Mouse (Mus musculus) liver, adult (tissue): ENCODE measurements around the gene Cers1.
A peak's percentile ranks its signal among the peaks of the same experiment; 100 is the strongest.

ENCODE experiments used
- GATA4 ChIP-seq: IDR thresholded peaks from 2 replicates; pipeline ENCODE4 v1.6.1; 2014; ENCODE audit warnings: mild to moderate bottlenecking, low read length; ENCODE audit not compliant: insufficient replicate concordance

Gene Cers1

DNA sequence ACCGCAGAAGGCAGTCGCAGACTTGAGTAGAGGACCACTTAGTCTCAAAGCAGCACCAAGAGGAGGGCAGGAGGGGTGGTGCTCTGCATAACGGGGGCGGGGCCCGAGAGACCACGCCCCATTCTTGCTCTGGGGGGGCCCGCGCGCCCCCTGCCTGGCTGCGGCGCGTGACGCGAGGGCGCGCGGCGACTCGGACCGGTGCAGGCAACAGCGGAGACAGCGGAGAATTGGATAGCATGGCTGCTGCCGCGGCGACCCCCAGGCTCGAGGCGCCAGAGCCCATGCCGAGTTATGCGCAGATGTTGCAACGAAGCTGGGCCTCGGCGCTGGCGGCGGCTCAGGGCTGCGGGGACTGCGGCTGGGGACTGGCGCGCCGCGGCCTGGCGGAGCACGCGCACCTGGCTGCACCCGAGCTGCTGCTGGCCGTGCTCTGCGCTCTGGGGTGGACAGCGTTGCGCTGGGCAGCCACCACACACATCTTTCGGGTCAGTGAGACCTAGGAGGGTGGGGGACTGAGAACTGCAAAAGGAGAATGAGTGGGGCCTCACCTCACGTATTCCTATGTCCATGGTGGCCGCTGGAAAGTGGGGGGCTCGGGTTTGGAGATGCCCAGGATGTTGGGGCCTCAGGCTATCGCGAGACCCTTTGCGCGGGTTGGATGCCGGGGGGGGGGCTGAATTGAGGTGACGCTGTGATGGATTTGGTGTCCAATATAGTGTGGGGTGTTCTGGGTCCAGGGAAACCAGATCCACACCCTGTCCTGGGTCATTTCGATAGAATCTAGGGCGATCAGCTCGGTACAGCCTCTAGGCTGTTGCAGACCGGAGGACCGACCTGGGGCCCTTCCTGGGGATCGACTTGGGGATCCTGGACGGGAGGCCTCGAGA, at the start of gene Cers1:
TSS of gene Cers1 (plus strand) at position 152 of the 887 bp plus-strand sequence.
- TF ChIP-seq GATA4: no peak

DNA sequence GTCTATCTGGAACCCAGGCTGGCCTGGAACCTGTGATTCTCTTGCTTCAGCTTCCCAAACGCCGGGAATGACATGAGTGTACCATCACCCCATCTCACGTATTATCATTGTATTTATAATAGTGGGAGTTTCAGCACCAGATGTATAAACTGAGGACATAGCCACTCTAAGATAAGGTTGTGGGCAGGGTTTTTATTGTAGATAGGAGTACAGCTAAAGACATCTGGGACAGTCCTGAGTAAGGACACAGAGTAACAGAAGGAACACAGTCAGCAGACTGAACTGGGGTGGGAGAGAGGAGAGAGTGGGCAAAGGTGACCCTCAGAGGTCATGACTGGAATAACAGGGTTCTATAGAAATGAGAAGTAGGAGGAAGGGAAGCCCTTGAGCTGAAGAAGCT, 47.9 kb upstream of the Cers1 start:
- no peak for TF ChIP-seq GATA4

DNA sequence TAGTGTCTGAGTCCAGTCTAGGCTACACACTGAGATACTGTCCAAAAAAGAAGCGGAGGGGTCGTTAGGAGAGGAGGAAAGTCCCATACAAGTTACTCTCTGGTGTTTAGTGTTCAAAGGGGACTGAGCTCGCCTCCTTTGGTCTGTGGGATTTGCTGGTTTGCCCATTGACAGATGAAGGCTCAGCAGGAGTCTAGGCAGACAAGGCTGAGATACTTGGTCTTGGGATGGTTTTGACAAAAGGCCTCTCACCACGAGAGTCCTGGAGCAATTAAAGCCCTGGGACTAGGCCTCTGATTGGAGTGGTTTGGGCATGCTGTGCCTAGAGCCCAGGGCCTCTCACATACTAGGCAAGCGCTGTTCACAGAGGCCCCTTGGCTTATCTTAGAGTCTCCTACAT, 47.3 kb upstream of the Cers1 start:
- TF ChIP-seq GATA4: no peak

DNA sequence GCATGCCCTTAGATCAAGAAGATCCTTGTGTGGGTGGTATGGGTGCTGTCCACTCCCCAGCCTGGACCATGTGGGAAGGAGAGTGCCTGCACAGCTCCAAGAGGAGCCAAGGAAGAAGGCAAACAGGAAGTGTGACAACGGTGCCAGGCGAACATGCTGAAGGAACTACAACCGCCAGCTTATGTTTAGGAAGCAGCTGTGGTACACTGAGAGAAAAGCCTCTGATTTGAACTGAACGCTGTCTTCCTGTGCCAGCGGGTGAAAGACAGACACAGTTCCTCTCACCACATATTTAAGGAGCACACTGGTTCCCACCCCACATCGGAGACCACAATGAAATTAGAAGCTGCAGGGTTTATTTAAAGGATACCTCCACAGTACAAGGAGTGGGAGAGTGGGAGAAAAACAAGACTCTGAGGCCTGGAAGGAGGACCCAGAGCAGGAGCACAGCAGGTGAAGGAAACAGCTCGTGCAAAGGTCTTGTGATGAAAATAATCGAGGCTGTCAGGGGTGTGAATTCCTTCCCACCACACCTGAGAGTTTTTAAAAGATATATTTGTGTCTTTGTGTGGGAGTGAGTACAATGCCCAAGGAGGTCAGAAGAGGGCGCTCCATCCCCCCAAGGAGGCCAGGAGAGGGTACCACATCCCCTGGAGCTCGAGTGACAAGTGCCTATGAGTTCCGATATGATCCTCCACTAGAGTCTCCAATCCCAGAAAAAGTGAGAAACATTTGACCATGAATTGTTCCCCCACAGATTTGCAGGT, 46.6 kb upstream of the Cers1 start:
- no peak for TF ChIP-seq GATA4

DNA sequence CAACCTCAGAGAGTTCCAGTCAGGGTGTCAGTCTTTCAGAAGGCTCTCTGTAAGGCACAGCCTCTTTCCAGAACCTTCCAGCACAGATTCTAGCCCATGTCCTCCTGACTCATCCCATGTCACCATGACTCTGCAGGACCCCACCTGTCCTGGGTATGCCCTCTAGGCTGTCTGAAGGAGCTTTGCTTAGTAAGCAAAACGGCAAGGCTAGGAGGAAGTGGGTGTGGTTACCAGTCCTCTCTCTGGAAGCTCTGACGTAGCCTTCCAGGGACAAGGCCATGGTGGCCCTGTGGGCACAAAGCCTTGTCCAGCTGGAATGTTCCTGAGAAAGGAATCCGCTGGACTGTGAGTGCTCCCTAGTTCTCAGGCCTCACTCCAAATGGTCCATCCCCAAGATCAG, 42.6 kb upstream of the Cers1 start:
- TF ChIP-seq GATA4: no peak

DNA sequence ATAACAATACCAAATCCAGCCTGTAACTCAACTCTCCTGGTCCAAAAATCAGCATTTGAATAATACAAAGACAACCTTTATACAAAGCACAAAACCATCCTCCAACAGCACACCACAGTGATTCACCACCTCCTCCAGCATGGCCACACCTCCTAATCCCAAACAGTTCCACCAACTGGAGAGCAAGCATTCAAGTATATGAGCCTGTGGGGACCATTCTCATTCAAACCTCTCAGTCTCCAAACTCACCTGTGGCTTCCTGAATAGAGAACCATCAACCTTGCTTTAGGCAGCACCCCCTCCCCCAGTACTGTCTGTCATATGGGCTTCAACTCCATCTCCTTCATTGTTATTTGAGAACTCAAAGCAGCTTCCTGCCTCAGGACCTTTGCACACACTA, 41.2 kb upstream of the Cers1 start:
- no peak for TF ChIP-seq GATA4

DNA sequence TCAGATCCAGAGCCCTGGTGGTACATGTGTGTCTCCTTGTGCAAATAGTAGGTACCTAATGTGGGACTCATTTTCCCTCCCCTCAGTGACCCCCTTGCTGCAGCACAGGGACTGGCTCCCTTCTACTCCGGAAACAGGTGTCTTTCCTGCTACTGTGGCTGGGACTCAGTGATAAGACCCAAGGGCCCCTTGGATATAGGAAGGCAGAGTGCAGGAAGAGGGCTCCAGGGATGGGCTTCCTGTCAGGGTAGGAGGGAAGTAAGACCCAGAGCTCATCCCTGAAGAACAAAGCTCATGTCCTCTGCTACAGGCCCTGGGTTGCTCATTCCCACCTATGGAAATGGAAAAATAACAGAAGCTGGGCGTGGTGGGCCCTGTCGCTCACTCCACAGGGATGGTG, 39.1 kb upstream of the Cers1 start:
- peak; percentile 73; the same call in 1 of the 2 replicates for TF ChIP-seq GATA4

DNA sequence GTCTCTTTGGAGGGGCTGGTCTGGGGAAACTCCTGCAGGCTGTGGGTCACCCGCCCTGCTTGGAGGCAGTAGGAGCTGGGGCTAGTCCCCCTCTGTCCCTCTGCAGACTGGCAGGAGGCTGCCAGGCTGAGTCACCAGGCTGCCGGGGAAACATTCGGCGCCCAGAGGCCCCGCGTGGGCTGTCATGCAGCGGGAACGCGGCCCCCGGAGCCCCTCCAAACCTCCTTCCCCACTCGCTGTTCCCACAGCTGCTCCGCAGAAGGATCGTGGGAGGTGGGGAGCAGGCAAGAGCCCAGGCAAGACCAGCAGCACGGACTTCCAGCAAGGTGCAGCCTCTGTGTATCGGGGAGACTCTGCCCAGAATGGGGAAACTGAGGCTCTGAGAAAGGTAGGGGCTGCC, 37.4 kb upstream of the Cers1 start:
- no peak for TF ChIP-seq GATA4

DNA sequence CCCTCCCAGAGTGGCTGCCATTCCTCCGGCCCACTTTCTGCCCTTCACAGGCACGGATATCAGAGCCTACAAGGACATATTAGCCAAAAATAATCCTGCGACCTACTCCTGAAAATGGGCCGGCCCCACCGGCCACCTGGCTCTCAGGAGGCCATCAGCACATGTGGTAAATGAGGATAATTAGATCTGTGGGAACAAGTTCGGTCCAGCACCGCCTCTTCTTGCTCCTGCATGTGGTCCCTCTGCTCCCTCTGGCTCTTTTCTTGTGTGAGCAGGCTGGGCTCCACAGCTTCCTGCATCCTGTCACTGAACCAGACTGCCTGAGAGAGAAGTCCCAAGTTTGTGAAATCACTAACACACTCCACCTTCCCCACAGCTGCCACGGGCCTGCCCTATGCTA, 36.3 kb upstream of the Cers1 start:
- no peak for TF ChIP-seq GATA4

DNA sequence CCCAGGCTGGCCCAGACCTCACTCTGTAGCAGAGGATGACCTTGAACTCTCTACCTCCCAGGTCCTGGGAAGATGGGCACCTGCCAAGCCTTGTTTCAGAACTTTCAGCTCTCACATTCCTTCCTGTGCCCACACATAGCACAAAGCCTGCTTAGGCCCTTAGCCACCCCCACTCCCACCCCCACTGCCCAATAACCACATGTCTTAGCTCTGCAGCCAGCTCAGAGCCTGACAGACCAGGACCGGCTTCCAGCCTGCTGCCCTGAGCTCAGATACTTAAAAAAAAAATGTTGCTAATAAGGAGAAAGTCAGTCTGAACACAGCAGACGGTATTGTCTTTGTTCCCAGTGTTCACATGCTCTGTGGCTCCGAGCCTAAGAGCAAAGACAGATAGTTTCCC, 34.6 kb upstream of the Cers1 start:
- no peak for TF ChIP-seq GATA4

DNA sequence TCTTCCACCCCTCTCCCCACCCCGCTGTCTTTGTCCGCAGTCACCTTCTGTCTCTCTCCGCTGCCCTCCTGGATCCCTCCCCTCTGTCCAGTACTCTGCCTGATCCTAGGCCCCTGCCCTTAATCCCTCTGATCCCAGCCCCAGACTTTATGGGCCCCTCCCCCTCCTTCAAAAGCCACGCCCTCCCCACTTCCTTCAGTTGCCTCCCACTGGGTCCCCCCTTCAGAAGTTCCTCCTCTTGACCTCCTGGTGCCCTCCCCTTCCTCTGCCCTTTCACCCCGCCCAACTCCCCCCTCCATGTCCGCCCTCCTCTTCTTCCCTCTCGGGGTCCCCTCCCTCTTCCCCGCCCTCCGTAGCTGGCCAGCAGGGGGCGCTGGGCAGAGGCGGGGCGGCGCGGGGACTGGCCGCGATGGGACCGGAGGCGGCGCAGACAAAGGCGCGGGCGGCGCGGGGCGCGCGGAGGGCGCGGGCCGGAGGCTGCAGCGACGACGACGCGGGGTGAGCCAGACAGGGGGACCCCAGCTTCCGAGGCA, 32.9 kb upstream of the Cers1 start, which contains the start of gene Homer3:
TSS of gene Homer3 (plus strand) at position 225 of the 533 bp plus-strand sequence.
- TF ChIP-seq GATA4: no peak; the same call in 1 of the 2 replicates

DNA sequence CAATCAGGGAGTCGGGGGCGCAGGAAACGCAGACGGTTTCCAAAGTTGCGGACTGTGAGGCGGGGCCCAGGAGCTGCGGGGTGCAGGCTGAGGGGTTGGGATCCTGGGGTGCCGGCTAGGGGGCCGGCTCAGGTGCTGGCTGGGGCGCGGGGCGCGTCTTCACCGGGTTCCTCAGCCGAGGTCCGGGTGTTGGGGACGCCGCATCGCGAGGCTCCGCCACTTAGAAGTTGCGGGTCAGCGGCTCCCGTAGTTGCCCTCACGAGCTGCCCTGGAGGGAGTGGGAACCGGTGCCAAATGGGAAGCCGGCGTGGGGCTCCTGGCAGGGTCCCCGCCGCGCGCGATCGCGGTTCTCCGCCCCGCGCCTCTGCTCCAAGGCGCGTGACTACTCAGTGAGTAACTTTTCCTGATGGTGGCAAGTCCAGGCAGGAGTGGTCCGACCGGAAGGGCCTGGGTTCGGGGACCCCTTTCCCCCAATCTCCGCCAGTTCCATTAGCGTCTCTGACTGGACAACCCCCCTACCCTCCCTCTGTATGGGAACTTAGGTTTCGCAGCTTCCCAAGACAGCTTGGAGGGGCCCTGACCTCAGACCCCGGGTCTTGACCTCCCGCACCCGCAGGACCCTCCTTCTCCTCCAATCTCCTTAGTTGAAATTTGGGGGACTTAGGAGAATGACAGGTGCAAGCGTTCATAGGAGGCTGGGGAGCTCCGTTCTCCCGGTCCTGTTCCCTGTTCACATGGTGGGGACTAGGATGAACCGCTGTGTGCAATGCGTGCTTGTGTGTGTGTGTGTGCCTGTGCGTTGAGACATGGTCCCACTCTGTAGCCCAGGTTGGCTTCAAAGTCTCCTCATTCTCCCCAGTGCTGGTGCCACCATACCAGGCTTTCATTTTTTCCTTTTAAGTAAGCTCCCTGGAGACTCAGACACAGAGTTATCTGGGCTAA, 32.2 kb upstream of the Cers1 start:
- no peak for TF ChIP-seq GATA4

DNA sequence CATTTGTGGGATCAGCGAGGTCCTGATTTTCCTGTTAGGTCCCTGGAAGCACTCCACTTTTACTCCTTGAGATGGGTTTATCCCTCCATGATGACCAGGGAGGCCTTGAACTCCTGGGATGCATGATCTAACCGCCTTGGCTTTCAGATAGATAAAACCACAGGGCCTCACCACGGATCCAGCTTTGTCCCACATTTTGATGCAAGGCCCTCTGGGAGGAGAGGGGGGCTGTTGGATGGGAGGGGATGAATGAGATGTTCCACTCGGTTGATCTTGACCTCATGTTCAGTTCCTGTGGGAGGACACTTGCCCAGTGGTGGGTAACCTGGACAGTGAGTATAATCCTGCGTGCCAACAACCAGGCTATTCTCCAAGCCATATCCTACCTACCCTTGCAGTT, 31.2 kb upstream of the Cers1 start:
- TF ChIP-seq GATA4: no peak

DNA sequence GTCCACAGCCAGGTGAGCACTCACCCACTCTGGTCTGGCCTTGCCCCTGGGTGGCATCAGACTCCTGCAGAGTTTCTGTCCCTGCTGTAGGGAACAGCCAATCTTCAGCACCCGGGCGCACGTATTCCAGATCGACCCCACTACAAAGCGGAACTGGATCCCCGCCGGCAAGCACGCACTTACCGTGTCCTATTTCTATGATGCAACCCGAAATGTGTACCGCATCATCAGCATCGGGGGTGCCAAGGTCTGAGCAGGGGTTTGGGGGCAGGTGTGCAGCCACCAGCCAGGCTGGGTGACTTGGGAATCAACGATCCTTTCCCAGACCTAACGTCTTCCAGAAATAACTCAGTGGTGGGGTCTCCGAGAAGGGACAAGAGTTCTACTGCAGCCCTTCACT, 30.3 kb upstream of the Cers1 start:
- TF ChIP-seq GATA4: no peak

DNA sequence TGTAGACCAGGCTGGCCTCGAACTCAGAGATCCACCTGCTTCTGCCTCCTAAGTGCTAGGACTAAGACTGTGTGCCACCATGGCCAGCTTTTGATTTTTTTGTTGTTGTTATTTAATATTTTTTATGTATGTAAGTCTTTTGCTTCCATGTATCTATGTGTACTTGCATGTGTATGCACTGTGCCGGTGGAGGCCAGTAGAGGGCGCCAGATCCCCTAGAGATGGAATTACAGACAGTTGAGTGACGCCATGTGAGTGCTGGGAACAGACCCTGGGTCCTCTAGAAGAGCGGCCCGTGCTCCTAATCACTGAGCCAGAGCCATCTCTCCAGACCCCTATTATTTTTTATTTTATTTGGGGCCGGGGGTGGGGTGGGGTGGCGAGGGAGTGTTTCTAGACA, 28.8 kb upstream of the Cers1 start:
- TF ChIP-seq GATA4: no peak
